13 mouse cellular contexts compared by ENCODE assay signal in the genomic region with DNA sequence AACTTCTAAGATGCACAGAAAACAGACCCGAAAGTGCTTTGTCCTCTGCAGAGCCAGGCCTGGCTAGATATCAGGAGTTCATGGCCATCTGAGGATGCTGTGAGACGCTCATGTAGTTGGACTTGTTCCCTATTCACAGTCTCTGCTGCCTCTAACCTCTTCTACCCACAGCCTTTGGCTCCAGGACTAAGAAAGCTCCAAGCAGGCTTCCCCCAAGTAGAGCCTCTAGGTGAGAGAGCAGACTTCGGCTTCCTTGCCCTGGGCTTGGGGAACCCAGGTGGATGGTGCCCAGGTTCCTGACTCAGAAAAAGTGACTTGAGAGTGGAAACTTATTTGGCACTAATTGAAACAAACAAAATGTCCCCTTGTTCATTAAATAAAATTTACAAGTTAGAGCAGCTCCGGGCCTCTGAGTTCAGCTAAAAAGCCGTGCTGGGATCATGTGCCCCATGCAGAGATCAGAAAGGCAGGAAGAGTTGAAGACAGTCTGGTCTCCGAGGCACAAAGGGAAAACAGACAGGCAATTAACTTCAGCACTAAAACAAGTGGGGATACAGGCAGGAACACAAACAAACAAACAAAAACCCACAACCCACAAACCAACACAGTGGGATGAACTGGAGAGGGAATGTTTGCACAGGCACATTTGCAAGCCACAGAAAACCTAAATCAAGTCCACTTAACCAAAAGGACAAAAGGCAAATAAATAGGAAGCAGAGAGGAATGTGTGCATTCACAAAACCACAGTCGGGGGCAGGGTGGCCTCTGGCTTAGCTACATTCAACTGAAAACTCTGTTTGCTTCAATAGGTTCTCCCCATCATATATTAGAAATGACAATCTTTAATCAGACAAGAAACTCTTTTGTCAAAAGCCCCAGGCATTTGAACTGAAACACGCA. TPM values are rescaled to one million over a fixed set of nuclear protein-coding genes. Genes with fewer than 3 reads are reported as not detected.
DNase-seq lines count a peak whose midpoint lies in the region; ATAC-seq and TF ChIP-seq lines count a peak whose summit lies in the region.
"Had no signal": no experiment of that assay in that cellular context is flagged by ENCODE, and none has a peak within 500 bp of the region (broad histone marks: within the 10 kb centered on the region; RNA-seq: fewer than 3 reads in every experiment).

No protein-coding gene starts in this region.

- 21% methylated on average over 8 of the region's 8 CpGs for WGBS in hindbrain, embryonic 12.5 days
- 28% methylated on average over 8 of the region's 8 CpGs for WGBS in hindbrain, embryonic 16.5 days

- intact Hi-C loops in gastrocnemius, postnatal 14 days (cut with DNase I; ENCODE audit: low total_unique reads), result loop anchor here (5.0 kb wide), 2 partner anchors 345 to 415 kb away; no protein-coding TSS in a partner anchor

- H3K4me3 ChIP-seq in hindbrain, embryonic 12.5 days, result no peak overlapping the region
- H3K4me3 ChIP-seq in hindbrain, embryonic 16.5 days (ENCODE audit: low read length), result no peak overlapping the region
- H3K4me3 ChIP-seq: erythroblast, embryonic 14.5 days; hindbrain, embryonic 15.5 days had no signal

- no peak for TF ChIP-seq POLR2A in brain, embryonic 14.5 days (IDR thresholded peaks at IDR 0.05; ENCODE audit: borderline replicate concordance, extremely low read depth, insufficient read depth, insufficient read length, poor library complexity, severe bottlenecking)

- H3K27me3 ChIP-seq in hindbrain, embryonic 12.5 days, result no peaks in the 10 kb centered on the region
- no peaks in the 10 kb centered on the region for H3K27me3 ChIP-seq in hindbrain, embryonic 16.5 days (replicated peaks; ENCODE audit: control insufficient read depth, insufficient read depth, low read length)
- H3K27me3 ChIP-seq: hindbrain, embryonic 15.5 days had no signal

- DNase-seq in 416B (ENCODE audit: low read depth), result peak; percentile 18
- DNase-seq in brain, embryonic 14.5 days (ENCODE audit: low read depth), result peak; percentile 38
- DNase-seq in ovary, postnatal 10 days (ENCODE audit: low spot score), result no peak
- DNase-seq in layer of hippocampus, adult 11-12 months (ENCODE audit: low spot score), result no peak
- no peak for DNase-seq in gastrocnemius, postnatal 14 days
- DNase-seq: cerebellum, adult 8-10 months; gastrocnemius, postnatal 36 days; left cerebral cortex, postnatal 4 days had no signal

- TF ChIP-seq CTCF in brain, embryonic 14.5 days (IDR thresholded peaks at IDR 0.05; ENCODE audit: borderline replicate concordance, extremely low read depth, insufficient read depth, insufficient read length), result no peak

- H3K27ac ChIP-seq in hindbrain, embryonic 12.5 days, result 0 out of 2 replicates have a peak overlapping the region, but pooled peaks have one; percentile 23
- no peak overlapping the region for H3K27ac ChIP-seq in hindbrain, embryonic 16.5 days (ENCODE audit: low read depth, low read length)
- H3K27ac ChIP-seq: hindbrain, embryonic 15.5 days had no signal

- H3K4me1 ChIP-seq in hindbrain, embryonic 12.5 days, result peaks cover 9% of the 10 kb centered on the region
- H3K4me1 ChIP-seq in hindbrain, embryonic 16.5 days (ENCODE audit: control insufficient read depth, insufficient read depth, low read depth, low read length), result no peaks in the 10 kb centered on the region; the same call in 1 of the 2 replicates

- no peak for ATAC-seq in hindbrain, embryonic 12.5 days (ENCODE audit: low FRiP score)
- ATAC-seq in hindbrain, embryonic 16.5 days, result no peak
- ATAC-seq in hematopoietic stem cell, adult 5-6 weeks (replicated peaks in 1 of 2; ENCODE audit: insufficient read depth in 1 of 2, low FRiP score in 2 of 2, low TSS enrichment in 1 of 2, low read depth in 1 of 2, poor library complexity in 2 of 2, severe bottlenecking in 2 of 2), result 0 out of 4 replicates have a peak, but pooled peaks have one; percentile 37

- no peaks in the 10 kb centered on the region for H3K9me3 ChIP-seq in hindbrain, embryonic 12.5 days (replicated peaks)
- H3K9me3 ChIP-seq in hindbrain, embryonic 16.5 days (ENCODE audit: control insufficient read depth, low read length), result no peaks in the 10 kb centered on the region
- H3K9me3 ChIP-seq: hindbrain, embryonic 15.5 days had no signal

- no peak overlapping the region for H3K4me2 ChIP-seq in hindbrain, embryonic 12.5 days (replicated peaks)
- H3K4me2 ChIP-seq in hindbrain, embryonic 16.5 days (ENCODE audit: low read length), result no peak overlapping the region
- H3K4me2 ChIP-seq: hindbrain, embryonic 15.5 days had no signal

- no peaks in the 10 kb centered on the region for H3K36me3 ChIP-seq in hindbrain, embryonic 12.5 days
- H3K36me3 ChIP-seq in hindbrain, embryonic 16.5 days (ENCODE audit: control insufficient read depth, insufficient read depth, low read length), result no peaks in the 10 kb centered on the region
- H3K36me3 ChIP-seq: hindbrain, embryonic 15.5 days had no signal

- no peak overlapping the region for H3K9ac ChIP-seq in hindbrain, embryonic 12.5 days
- H3K9ac ChIP-seq in hindbrain, embryonic 16.5 days (ENCODE audit: low read depth, low read length), result no peak overlapping the region
- H3K9ac ChIP-seq: hindbrain, embryonic 15.5 days had no signal

RNA-seq across cellular contexts. Expression of a gene that starts 42.3 kb away (rescaled TPM):
- polyA plus RNA-seq in hindbrain, embryonic 12.5 days (2016; fragmentation: Nextera tagmentation; extraction: Ambion mirVana), result 14.5 and 16.0 TPM in 2 replicates
- 6.7 and 9.0 TPM in 2 replicates for polyA plus RNA-seq in hindbrain, embryonic 16.5 days (2015; fragmentation: Nextera tagmentation; extraction: Ambion mirVana)
- polyA plus RNA-seq in brain, embryonic 14.5 days (2012; rRNA removed), result 3.4 and 6.4 TPM in 2 replicates
- total RNA-seq in hematopoietic stem cell, adult 5-6 weeks (2017), result 36.4 and 43.2 TPM in 2 replicates
- total RNA-seq in gastrocnemius, postnatal 14 days (2021), result 10 to 100 TPM; 21.3 to 25.7 TPM

Comparison
In these comparisons a context has a peak if more than half of its experiments do, and no peak if none do; other contexts are left out.
1. ATAC-seq: peak in hematopoietic stem cell, adult 5-6 weeks (2 of 2); none in hindbrain, embryonic 12.5 days (single experiment) and hindbrain, embryonic 16.5 days (single experiment).
2. DNase-seq: peak in 416B (single experiment) and brain, embryonic 14.5 days (single experiment); none in ovary, postnatal 10 days (single experiment), layer of hippocampus, adult 11-12 months (single experiment) and gastrocnemius, postnatal 14 days (single experiment).